Mouse (Mus musculus) intestine, embryonic 16.5 days (tissue): Measurements from ENCODE around the gene Card14. TPM values are rescaled to one million over a fixed set of nuclear protein-coding genes. Genes with fewer than 3 reads are reported as not detected.
"Not testable (repeated sequence)": the region's sequence is repeated elsewhere in the genome, so short reads cannot be mapped to it uniquely, and the experiment has no call there.

Source experiments
- ATAC-seq: fragments of 200-750 bp; cut with Nextera tagmentation; 2 replicates; pipeline ENCODE4 v1.8.0; 2017; ENCODE audit warnings: moderate TSS enrichment, moderate library complexity
- H3K27ac ChIP-seq: fragments of 300-500 bp; sonication (generic); 2 replicates; pipeline ENCODE4 v1.5.1; 2014; ENCODE audit warnings: mild to moderate bottlenecking, low read length
- H3K27me3 ChIP-seq: fragments of 300-500 bp; sonication (generic); replicated peaks from 2 replicates; pipeline ENCODE4 v1.6.1; 2014; ENCODE audit warnings: low read length, control low read depth, mixed read lengths; ENCODE audit not compliant: control insufficient read depth, insufficient read depth
- H3K36me3 ChIP-seq: fragments of 300-500 bp; sonication (generic); 2 replicates; pipeline ENCODE4 v1.6.1; 2014; ENCODE audit warnings: low read length, control low read depth; ENCODE audit not compliant: control insufficient read depth, insufficient read depth
- H3K4me1 ChIP-seq: fragments of 300-500 bp; sonication (generic); 2 replicates; pipeline ENCODE4 v1.6.1; 2014; ENCODE audit warnings: low read length, control low read depth, mixed read lengths; ENCODE audit not compliant: control insufficient read depth, insufficient read depth
- H3K4me2 ChIP-seq: fragments of 300-500 bp; sonication (generic); 2 replicates; pipeline ENCODE4 v1.6.1; 2014; ENCODE audit warnings: low read depth, low read length, control low read depth
- H3K4me3 ChIP-seq: fragments of 300-500 bp; sonication (generic); 2 replicates; pipeline ENCODE4 v1.5.1; 2014; ENCODE audit warnings: mild to moderate bottlenecking, low read length
- H3K9ac ChIP-seq: fragments of 300-500 bp; sonication (generic); 2 replicates; pipeline ENCODE4 v1.6.1; 2014; ENCODE audit warnings: low read depth, low read length
- H3K9me3 ChIP-seq: fragments of 300-500 bp; sonication (generic); 2 replicates; pipeline ENCODE4 v1.6.1; 2016; ENCODE audit warnings: low read length, control low read depth; ENCODE audit not compliant: control insufficient read depth
- WGBS: fragments of 180-500 bp; shearing (Covaris S2); extraction: QIAGEN DNeasy Blood & Tissue Kit; methylation state at CpG from one replicate; pipeline ENCODE4 v1.1.7; 2014; 5-methylcytosine and 5-hydroxymethylcytosine counted together
- polyA plus RNA-seq: library from polyadenylated mRNA; unstranded; fragments of >200 nt; fragmentation: Nextera tagmentation; extraction: Ambion mirVana; gene quantifications from 2 replicates; pipeline ENCODE4 v1.2.1, GENCODE M21; 2015

Card14 gene
- polyA plus RNA-seq, 1 experiment from 2014 or later = 8.5 TPM

DNA sequence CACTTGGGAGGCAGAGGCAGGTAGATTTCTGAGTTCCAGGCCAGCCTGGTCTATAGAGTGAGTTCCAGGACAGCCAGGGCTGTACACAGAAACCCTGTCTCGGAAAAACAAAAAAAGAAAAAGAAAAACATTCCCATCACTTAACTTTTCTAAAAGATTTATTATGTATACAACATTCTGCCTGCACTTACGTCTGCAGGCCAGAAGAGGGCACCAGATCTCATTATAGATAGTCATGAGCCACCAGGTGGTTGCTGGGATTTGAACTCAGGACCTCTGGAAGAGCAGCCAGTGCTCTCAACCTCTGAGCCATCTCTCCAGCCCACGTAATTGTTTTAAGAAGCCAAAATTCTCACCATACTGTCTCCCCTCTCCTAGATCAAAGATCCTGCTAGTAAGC is 35.1 kb upstream of the Card14 start:
- not testable (repeated sequence) for H3K9ac ChIP-seq, H3K27ac ChIP-seq, H3K4me3 ChIP-seq, H3K27me3 ChIP-seq, H3K9me3 ChIP-seq, ATAC-seq, H3K4me2 ChIP-seq
- peaks cover 16% of the 10 kb centered on the region for H3K36me3 ChIP-seq
- H3K4me1 ChIP-seq = peaks cover 11% of the 10 kb centered on the region
- WGBS = 64% methylated on average over 3 of the region's 3 CpGs

- WGBS = 85% methylated on average over 8 of the region's 8 CpGs
- ATAC-seq = no peak
- no peak overlapping the region for H3K4me2 ChIP-seq
- H3K27me3 ChIP-seq = no peaks in the 10 kb centered on the region
- H3K9me3 ChIP-seq = no peaks in the 10 kb centered on the region
- H3K27ac ChIP-seq = no peak overlapping the region
- no peak overlapping the region for H3K4me3 ChIP-seq
- no peak overlapping the region for H3K9ac ChIP-seq
- peaks cover 16% of the 10 kb centered on the region for H3K36me3 ChIP-seq
- H3K4me1 ChIP-seq = peaks cover 6% of the 10 kb centered on the region
These were observed 34.2 kb upstream of the Card14 start for GRCm38 (mm10) chr11:119273186-119273930.

DNA sequence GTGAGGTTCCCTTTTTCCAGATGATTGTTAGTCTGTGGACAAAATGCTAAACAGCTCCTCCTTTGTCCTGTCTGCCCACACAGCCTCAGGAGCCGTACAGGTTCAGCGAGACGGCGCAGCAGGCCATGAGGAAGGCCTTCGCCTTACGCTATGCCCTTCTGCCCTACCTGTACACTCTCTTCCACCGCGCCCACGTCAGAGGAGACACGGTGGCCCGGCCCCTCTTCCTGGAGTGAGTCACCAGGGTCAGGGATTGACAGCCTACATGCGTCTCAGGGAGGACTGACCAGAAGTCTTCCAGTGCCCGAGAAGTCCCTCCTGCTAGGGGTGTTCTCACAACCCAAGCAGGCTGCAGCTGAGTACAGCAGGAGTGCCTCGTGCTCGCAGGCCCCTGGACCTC is 26.5 kb upstream of the Card14 start:
- Histone ChIP-seq H3K9ac (no peak overlapping the region), H3K27me3 (no peaks in the 10 kb centered on the region), H3K9me3 (no peaks in the 10 kb centered on the region), H3K4me2 (no peak overlapping the region), H3K27ac (no peak overlapping the region), H3K4me1 (no peaks in the 10 kb centered on the region; the same call in 1 of the 2 replicates), H3K4me3 (no peak overlapping the region), H3K36me3 (no peaks in the 10 kb centered on the region)
- 64% methylated on average over 15 of the region's 15 CpGs for WGBS
- peak; percentile 83 for ATAC-seq

DNA sequence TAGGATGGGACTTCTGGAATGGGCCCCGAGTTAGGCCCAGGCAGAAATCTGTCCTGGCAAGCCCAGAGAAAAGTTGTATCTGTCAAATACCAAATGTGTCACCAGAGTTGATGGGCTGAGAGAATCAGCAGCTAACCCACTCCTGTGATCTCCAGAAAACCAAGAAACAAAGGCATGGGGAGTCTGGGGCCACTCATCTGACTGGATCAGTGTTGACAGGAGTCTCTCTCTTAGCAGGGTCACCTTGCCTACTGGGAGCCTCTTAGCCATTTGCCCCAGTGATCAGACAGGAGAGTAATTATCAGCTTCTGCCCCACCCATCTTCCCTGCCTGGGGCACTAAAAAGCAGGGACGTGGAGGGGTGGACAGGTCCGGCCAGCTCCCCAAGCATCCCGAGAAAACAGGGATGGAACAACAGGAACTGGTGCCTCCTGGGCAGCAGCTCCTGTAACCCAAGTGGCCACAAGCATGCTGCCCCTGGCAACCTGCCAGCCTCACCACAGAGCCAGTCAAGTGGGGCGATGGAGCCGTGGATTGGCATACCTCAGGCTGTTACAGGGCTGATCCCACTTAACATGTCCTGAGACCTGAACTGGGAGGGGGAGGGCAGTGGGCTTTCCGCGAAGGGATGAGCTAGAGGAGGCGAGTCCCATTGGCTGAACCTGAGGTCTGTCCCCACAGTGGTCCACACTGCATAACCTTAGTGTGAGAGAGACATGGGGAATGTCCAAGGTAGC is 21.6 kb upstream of the Card14 start:
- WGBS = 63% methylated on average over 9 of the region's 9 CpGs
- no peaks in the 10 kb centered on the region for H3K4me1 ChIP-seq
- no peak overlapping the region for H3K4me3 ChIP-seq
- peak; percentile 41; the same call in 1 of the 2 replicates for ATAC-seq
- no peak overlapping the region for H3K27ac ChIP-seq
- H3K9ac ChIP-seq = no peak overlapping the region
- no peaks in the 10 kb centered on the region for H3K9me3 ChIP-seq
- H3K27me3 ChIP-seq = no peaks in the 10 kb centered on the region
- peaks cover 26% of the 10 kb centered on the region for H3K36me3 ChIP-seq
- H3K4me2 ChIP-seq = no peak overlapping the region

GRCm38 (mm10) chr11:119287207-119287992 is 20.2 kb upstream of the Card14 start:
- H3K4me3 ChIP-seq = no peak overlapping the region
- H3K36me3 ChIP-seq = peaks cover 34% of the 10 kb centered on the region
- H3K4me1 ChIP-seq = no peaks in the 10 kb centered on the region
- H3K9ac ChIP-seq = no peak overlapping the region
- no peaks in the 10 kb centered on the region for H3K27me3 ChIP-seq
- no peak overlapping the region for H3K4me2 ChIP-seq
- H3K27ac ChIP-seq = no peak overlapping the region
- no peak for ATAC-seq
- no peaks in the 10 kb centered on the region for H3K9me3 ChIP-seq
- 86% methylated on average over 20 of the region's 20 CpGs for WGBS

DNA sequence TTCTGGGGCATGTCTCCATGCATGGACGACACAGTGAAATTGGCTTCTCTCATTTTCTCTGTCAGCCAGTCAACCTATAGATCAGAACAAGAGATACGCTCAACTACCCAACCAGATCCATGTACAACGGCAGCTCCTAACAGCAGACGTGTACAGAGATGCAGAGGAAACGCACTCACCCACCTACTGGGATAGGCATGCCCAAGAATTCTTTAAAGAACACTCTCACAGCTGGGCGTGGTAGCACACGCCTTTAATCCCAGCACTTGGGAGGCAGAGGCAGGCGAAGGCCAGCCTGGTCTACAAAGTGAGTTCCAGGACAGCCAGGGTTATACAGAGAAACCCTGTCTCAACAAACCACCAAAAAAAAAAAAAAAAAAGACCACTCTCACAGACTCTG is 14.7 kb upstream of the Card14 start:
- not testable (repeated sequence) for H3K4me1 ChIP-seq, H3K27me3 ChIP-seq, H3K4me2 ChIP-seq, H3K9me3 ChIP-seq, H3K9ac ChIP-seq, H3K4me3 ChIP-seq, H3K27ac ChIP-seq, ATAC-seq
- 96% methylated on average over 8 of the region's 8 CpGs for WGBS
- peaks cover 59% of the 10 kb centered on the region for H3K36me3 ChIP-seq

GRCm38 (mm10) chr11:119297996-119298395 is 9.6 kb upstream of the Card14 start:
- WGBS = 80% methylated on average over 6 of the region's 6 CpGs
- Histone ChIP-seq H3K4me1 (peaks cover 14% of the 10 kb centered on the region), H3K9me3 (no peaks in the 10 kb centered on the region), H3K27ac (no peak overlapping the region), H3K9ac (no peak overlapping the region), H3K27me3 (no peaks in the 10 kb centered on the region), H3K4me2 (no peak overlapping the region), H3K36me3 (peaks cover 30% of the 10 kb centered on the region), H3K4me3 (no peak overlapping the region)
- no peak for ATAC-seq

- no peaks in the 10 kb centered on the region for H3K27me3 ChIP-seq
- H3K36me3 ChIP-seq = peaks cover 22% of the 10 kb centered on the region
- no peaks in the 10 kb centered on the region for H3K9me3 ChIP-seq
- peak overlapping the region; percentile 97 for H3K9ac ChIP-seq
- H3K4me3 ChIP-seq = peak overlapping the region; percentile 92
- ATAC-seq = no peak
- peaks cover 14% of the 10 kb centered on the region for H3K4me1 ChIP-seq
- 10% methylated on average over 7 of the region's 7 CpGs for WGBS
- H3K27ac ChIP-seq = no peak overlapping the region
- H3K4me2 ChIP-seq = peak overlapping the region; percentile 72
These were observed 8.7 kb upstream of the Card14 start for GRCm38 (mm10) chr11:119298917-119299316.
